Mouse (Mus musculus): ENCODE results near the gene Hoxc10. TPM values are rescaled to one million over a fixed set of nuclear protein-coding genes. Genes with fewer than 3 reads are reported as not detected.

Hoxc10 gene
- total RNA-seq, 2 experiments from 2014 or later, result not detected

DNA sequence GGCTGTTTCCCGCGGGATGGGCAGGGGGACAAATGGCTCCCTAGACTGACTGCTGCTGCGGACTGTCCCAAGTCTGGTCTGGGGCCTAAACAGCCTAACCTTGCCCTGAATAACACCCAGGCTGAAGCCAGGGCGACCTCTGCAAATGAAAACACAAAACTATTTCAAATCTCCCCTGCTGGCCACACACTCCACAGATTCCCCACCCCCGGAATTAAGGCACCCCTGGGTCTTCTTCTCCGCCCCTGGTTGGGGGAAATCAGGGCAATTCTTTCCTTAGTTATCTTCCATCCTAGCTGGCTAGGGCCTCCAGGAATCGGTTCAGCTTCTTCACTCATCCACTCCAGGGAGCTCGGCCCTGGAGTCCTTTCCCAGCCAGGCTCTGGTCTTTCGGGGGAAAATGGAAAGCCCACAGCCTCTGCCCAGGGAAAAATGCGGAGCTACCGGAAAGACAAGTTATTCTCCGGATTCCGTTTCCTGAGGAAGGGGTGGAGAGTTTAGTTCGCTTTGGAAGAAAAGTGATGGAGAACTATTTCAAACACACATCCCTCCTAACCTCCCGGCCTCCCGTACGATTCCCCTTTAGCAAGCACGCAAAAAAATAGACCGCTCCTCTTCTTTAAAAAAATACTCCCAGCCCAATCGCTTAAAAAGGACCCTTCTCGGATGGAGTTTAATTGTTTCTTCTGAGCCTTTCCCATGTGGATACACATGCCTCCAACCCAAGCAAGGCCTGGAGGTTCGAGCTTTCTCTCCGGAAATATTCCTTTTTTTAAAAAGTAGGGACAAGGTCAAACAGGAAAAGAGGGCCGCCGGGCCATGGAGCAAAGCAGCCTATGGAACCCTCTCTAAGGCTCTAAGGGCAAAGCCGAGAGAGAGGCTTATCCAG is 1.3 kb upstream of the Hoxc10 start:
- DNase-seq (ENCODE audit: low spot score), result no peak

DNA sequence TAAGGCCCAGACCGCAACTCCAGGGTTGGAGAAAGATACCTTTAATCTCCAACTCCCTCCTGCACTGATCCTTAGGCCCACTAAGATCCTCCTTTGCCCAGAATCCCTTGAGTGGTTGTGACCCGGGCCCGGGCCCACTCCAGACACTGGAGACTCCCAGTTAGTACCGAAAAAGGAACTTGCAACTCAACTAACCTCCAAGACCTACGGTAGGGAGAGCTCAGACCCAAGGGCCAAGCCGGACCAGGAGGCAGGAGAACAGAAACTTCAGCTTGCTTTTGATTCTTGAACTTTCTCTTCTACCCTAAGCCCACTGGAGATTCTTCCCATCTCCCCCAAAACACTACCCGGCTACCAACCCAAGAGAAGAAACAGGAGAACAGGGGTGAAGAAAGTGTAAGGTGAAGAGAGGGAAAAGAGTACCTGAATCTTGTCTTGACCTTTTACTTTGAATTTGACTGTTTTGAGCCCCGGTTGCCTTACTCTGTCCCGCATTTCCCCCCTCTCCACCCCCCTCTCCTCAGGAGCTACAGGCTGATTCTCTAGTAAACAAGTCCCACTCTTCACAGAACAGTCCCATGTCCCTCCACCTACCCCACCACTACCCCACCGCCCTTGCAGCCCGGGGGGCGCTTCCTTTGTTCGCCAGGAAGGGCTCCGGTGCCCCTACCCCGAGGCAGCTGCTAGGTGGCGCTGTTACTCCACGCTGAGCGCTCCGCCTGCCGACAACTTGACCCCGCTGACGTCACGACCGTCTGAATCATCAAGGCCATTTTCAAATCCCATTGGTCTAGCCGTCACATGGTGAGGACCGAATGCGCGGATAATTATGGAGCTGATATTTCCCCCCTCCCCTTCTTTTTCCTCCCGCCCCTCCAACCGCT is 462 bp upstream of the Hoxc10 start:
- no peak for DNase-seq (ENCODE audit: low spot score)
- intact Hi-C loops (cut with DNase I), result no loop called here

More for the DNA sequence above, 1.3 kb upstream of the Hoxc10 start:
- intact Hi-C loops (cut with DNase I), result no loop called here

DNA sequence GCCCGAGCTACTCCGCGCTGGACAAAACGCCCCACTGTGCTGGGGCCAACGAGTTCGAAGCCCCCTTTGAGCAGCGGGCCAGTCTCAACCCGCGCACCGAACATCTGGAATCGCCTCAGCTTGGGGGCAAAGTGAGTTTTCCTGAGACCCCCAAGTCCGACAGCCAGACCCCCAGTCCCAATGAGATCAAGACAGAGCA is 615 bp downstream of the Hoxc10 start, which contains the start of gene Hoxc5:
Gene Hoxc5 (plus strand): TSS at position 132 of the 199 bp plus-strand sequence.
- DNase-seq (ENCODE audit: low spot score), result no peak
- intact Hi-C loops (cut with DNase I), result no loop called here

DNA sequence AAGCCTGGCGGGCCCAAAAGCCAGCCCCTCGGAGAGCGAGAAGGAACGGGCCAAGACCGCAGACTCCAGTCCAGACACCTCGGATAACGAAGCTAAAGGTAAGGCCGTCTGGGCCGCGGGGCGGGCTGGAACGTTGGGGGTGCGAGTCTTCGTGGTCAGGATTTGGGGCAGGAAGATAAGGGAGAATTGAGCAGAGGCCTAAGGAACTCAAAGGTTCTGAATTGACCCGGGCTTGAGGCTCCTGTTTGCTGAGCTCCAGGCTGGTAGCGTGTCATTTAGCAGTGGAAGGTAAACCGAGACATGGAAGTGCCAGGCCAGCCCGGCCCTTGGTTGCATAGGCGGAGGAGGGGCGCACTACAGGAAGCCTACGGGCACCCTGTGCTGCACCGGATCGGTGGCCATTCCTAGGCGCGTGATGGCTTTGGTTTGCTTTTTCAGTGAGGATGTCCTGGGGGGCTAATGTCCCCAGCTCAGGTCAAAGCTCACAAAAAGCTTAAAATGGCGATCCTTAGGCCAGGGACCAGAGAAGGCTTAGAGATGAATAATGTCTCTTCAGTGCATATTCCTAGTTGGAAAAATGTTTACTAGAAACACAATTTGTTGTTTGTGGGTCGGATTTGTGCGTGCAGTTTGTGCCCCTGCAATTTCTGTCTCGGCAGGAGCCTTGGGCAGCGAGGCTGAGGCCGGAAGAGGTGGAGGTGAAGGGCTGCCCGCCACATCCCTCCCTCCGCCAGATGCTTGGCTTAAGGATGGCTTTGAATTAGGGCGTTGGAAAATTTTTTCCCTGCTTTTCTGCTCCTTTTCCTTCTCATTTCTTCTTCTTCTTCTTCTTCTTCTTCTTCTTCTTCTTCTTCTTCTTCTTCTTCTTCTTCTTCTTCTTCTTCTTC is 1.2 kb downstream of the Hoxc10 start:
- intact Hi-C loops (cut with DNase I), result no loop called here
- DNase-seq (ENCODE audit: low spot score), result no peak

DNA sequence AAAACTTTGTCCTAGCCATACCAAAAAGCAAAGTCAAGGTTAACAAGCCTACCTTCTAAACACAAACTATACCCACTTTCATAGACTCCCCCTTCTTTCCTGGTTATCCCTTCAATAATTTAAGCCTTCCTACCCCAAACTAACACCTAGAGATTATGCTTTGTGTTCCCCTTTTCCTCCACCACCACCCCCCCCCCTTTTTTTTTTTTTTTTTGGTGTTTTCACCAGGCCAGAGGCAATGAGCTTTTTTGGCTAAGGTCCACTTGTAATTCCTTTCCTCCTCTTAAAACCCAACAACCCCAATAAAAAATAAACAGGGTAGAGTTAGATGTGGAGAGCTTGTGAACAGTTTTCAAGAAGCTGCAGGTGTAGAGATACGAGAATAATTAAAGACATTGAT is 2.7 kb downstream of the Hoxc10 start:
- intact Hi-C loops (cut with DNase I), result no loop called here
- DNase-seq (ENCODE audit: low spot score), result no peak

DNA sequence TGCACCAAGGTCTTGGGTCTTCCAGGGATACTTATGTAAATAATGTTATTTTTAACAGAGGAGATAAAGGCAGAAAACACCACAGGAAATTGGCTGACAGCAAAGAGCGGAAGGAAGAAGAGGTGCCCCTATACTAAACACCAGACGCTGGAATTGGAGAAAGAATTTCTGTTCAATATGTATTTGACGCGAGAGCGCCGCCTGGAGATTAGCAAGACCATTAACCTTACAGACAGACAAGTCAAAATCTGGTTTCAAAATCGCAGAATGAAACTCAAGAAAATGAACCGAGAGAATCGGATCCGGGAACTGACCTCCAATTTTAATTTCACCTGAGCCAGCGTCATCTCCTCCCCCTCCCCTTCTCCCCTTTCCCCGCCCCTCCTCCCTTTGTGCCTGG is 4.1 kb downstream of the Hoxc10 start:
- intact Hi-C loops (cut with DNase I), result no loop called here
- no peak for DNase-seq (ENCODE audit: low spot score)

DNA sequence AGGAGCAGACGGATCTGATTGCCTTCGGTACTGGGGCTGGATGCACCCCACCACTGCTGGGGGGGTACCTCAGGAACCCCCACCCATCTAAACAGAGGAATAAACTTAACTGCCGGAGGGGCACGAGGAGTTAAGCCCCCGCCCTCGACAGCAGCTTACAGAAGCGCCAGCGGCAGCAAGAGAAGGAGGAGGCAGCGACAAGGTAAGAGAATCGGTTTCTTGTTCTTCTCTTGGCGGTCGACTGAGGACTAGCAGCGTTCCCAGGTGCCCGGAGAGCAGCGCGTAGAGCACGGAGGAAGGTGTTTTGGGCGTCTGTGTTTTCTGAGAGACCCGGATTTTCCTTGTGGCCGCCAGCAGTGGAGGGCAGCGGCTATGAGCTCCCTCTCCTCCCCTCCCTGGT is 5.7 kb downstream of the Hoxc10 start:
- no peak for DNase-seq (ENCODE audit: low spot score)
- intact Hi-C loops (cut with DNase I), result no loop called here

DNA sequence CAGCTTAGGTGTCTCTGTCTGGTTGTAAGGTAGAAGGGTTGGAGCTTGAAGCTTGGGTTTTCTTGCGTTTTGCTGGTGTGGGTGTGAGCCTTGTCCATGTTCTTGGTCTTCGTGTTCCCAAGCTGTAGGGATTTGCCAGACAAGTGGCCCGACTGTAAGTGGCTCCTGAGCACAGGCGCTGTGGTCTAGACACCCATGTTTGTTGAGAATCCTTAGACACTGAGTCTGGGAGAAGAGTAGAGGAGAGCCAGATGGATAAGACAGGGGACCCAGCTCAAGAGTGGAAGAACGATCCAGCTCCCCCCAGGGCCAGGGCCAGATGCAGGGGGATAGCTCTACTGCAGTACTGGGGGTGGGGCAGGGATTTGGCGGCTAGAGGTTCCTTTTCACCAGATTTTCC is 6.2 kb downstream of the Hoxc10 start:
- no peak for DNase-seq (ENCODE audit: low spot score)
- intact Hi-C loops (cut with DNase I), result no loop called here

DNA sequence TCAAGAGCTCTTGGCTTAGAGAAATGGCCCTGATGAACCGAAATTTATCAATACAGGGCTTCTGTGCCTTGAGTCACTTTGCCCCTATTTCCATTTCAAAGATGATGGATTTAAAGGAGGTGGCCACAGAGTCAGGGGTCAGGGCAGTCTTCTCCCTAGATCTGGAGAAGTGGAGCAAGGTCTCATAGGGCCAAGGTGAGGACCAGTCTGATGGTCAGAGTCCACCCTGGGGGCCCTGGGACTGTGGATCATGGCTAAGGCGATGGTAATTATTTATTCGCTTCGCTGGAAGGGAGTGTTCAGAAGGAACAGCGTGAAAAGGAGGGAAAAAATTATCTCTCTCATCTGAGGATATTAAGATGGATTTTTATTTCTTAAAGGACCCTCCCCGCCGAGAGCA is 8.4 kb downstream of the Hoxc10 start:
- DNase-seq (ENCODE audit: low spot score), result no peak
- intact Hi-C loops (cut with DNase I), result no loop called here

DNA sequence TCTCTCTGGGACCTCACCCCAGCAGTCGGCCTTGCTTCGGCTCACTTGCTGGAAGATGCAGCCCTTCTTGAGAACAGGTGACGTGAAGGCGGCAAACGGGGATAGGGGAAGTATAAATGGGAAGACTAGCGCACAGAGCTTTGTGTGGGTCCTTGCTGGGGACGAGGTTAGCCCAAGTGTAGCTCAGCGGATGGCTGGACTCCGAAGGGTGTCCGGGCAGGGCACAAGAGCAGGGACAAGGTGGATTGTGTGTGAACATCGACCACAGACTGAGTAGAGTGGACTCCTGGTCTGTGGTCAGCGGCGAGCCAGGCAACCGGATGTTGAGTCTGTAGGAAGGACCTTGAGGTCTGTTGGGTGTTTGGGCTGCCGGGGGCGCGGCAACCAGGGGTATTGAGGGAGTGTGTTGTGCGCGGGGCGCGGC is 9.1 kb downstream of the Hoxc10 start:
- DNase-seq (ENCODE audit: low spot score), result no peak
- intact Hi-C loops (cut with DNase I), result no loop called here

DNA sequence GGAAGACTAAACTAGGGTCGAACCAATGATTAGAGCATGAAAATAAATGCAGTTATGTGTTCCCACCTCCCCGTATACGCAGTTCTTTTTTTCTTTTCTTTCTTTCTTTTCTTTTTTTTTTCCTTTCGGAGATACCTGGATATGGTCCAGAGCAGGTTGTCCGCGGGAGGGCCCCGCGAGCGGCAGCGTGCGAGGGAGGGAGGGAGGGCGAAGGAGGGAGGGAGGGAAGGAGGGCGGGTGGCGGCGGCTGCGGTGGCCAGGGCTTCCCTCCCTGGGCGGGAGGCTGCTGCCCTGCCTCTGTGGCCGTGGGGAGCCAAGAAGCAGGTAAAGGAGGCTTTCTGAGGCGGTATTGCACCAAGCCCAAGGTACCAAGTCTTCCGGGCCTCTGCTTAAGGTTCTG is 9.6 kb downstream of the Hoxc10 start, which contains the start of gene Hoxc9:
Gene Hoxc9 (plus strand): TSS at position 269 of the 400 bp plus-strand sequence.
- no peak for DNase-seq (ENCODE audit: low spot score)
- intact Hi-C loops (cut with DNase I), result no loop called here

DNA sequence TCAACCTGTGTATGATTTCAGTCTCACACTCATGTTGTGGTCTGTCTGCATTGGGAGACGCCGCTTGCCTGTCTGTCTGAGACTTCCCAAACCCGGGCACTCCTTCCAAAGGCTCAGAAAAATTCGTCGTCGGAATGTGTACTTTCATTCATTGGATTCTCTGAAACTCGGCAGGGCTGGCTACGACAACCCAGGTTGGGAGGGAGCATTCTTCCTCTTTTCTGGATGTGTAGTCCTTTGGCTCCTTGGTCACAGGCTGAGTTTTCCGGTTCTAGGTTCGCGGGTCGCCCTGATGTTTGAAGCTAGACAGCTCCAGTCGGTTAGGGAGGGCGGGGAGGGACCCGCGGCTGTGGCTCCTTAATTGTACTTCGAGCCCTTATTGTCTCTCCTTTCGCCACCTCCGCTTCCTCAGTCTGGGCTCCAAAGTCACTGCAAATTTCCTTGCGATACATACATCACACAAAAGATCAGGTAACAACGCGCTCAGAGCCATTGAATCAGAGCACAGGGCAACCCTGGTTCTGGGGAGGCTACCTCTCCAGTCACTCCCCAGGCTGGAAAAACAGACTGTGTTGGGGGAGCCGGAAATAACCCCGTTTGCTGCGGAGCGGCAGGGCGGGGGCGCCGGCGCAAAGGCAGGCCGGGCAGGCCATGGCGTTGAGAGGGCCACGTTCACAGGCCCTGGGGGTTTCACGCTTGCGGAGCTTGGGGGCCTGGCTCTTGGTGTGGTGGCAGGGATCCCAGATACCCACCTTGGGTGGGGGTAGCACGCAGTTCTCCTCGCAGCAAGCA is 10.2 kb downstream of the Hoxc10 start:
- intact Hi-C loops (cut with DNase I), result no loop called here

DNA sequence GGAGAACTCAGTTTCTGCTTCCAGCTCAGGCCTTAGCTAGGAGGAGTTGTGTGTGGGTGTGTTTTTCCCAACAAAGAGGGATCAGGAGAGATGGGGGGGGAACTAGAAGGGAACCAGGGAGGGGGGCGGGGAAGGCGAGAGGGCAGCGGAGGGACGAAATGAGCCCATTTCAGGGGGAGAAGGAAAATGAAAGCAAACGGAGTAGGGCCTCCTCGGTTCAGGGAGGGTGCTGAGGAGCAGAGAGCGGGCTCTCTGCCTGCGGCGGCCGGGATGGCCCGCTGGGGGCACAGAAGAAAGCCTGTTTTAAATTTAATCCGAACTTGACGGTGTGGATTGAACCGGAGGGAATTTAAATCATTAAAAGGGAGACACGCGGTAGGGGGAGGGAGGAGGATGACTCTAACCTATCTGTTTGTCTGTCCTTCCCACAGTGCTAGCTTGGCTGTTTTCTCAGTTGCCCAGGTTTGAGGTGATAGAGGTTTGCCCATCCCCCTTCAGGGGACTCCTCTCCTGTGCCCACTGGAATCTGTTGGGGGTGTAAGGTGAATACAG is 10.9 kb downstream of the Hoxc10 start:
- no peak for DNase-seq (ENCODE audit: low spot score)
- intact Hi-C loops (cut with DNase I), result no loop called here

More for the DNA sequence above, 10.2 kb downstream of the Hoxc10 start:
- no peak for DNase-seq (ENCODE audit: low spot score)

DNA sequence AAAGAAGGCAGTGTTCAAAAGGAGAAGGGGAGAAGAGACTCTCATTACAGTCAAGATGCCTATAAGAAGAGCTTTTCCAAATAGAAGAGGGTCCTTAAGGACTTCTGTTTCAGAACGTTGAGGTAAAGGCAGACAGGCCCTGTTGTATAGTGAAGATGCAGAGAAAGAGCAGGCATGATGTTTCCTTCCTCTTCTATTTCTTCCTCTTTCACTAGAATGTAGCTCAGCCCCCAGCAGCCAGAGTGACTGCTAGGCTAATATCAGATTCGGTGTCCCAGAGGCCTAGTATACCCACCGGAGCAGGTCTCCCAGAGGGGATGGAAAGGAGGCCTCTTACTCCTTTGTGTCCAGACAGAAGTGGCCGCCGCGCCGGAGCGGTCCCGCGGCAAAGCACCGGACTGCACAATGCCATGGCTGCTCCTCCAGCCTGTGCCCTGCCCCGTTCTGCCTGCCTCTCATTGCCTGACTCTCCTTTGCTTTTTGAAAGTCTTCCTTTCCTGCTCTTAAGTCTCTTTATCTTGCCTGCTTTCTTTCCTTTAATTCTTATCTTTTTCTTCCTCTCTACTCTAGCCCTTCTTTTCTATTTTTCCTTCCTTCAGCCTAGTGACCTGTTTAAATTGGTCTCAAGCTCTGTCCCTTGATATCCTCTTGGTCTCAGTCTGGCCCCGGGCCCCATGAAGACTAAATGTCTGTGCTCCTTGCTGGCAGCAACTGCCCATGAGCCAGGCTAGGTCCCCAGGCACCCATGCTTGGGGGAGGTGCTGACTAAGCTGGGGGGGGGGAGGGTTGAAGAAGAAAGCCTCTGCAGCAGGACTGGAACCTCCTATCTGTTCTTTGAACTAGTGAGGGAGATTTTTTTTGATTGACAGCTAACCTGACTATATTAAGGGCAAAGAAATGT is 12.3 kb downstream of the Hoxc10 start:
- intact Hi-C loops (cut with DNase I), result no loop called here
- no peak for DNase-seq (ENCODE audit: low spot score)

DNA sequence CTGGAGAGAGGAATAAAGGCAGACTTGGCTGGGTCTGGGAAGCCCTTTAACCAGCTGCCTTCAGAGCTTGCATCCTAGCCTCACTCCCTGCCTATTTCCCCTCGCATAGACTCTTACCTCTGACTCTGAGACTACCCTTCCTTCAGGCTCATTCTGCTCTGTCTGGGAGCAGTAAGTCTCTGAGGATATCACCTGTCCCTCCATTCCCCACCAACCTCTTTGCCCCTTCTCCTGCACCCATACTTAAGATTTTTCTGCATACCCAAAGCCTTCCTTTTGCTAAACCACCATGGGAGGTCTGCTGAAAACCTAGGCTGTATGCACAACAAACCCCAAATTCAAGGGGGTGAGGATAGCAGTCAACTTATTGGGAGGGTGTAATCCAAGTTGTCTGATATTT is 13.3 kb downstream of the Hoxc10 start:
- intact Hi-C loops (cut with DNase I), result no loop called here
- no peak for DNase-seq (ENCODE audit: low spot score)

DNA sequence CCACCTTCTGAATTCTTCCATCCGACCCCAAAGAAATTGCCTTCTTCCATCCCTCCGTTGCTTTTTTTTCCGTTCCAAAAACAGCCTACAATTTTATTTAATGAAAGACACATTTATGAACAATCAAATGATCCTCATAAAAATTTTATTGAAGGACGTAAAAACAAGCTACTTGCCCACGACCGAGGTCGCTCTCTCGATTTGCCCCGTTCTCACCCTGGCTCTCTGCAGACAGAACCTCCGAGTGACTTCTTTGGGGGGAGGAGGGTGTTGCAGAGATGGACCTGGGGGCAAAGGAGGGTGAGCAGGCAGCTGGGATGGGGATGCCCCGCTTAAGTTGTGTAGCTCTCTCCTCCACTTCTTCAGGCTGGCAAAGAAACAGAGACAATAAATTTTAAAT is 13.8 kb downstream of the Hoxc10 start:
- intact Hi-C loops (cut with DNase I), result no loop called here
- DNase-seq (ENCODE audit: low spot score), result no peak

DNA sequence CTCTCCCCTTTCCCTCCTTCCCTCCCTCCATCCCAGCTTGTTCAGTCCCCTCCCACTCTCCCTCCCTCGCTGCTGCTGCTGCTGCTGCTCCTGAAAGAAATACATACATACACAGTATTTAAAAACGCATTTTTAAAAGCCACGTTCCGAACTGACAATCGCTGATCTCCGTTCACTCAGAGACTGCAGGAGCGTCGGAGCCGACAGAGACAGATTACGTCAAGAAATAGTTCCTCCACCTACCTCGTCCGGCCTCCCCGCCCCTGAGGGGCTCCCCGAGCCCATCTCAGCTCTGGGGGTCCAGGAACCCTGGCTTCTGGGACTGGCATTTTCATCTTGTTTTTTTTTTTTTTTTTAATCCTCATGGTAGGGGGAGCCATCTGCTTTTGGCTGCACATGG is 14.3 kb downstream of the Hoxc10 start:
- no peak for DNase-seq (ENCODE audit: low spot score)
- intact Hi-C loops (cut with DNase I), result no loop called here
